Mouse (Mus musculus) heart, adult 2 months (tissue): ENCODE measurements at regions not wholly inside any gene's neighbourhood (a gene's known extent, or its start where the extent isn't known, plus 50 kb on each side); places are given as distances from the start of the nearest gene placed in this dataset.

Experiments
- DNase-seq, 2 experiments: peaks; one replicate each; pipeline ENCODE4 v3.0.0; 2021
- H3K27ac ChIP-seq: fragments of 200-600 bp; 2 replicates; pipeline ENCODE4 v1.8.1; 2022
- H3K27me3 ChIP-seq: fragments of 200-500 bp; 2 replicates; pipeline ENCODE4 v1.6.1; 2012; ENCODE audit warnings: mild to moderate bottlenecking, low read length, inconsistent platforms, mixed read lengths; ENCODE audit not compliant: control insufficient read depth, insufficient read depth
- H3K36me3 ChIP-seq: fragments of 200-500 bp; 2 replicates; pipeline ENCODE4 v1.6.1; 2012; ENCODE audit warnings: low read length, inconsistent platforms; ENCODE audit not compliant: control insufficient read depth, insufficient read depth
- H3K4me1 ChIP-seq: fragments of 200-500 bp; 2 replicates; pipeline ENCODE4 v1.6.1; 2011; ENCODE audit warnings: low read length; ENCODE audit not compliant: control insufficient read depth, insufficient read depth
- H3K4me3 ChIP-seq: fragments of 200-600 bp; 2 replicates; pipeline ENCODE4 v1.8.1; 2022
- H3K79me2 ChIP-seq: fragments of 200-500 bp; replicated peaks from 2 replicates; pipeline ENCODE4 v1.6.1; 2012; ENCODE audit warnings: mild to moderate bottlenecking, inconsistent platforms, low read length, moderate library complexity, mixed read lengths; ENCODE audit not compliant: control insufficient read depth, insufficient read depth
- H3K9ac ChIP-seq: fragments of 200-500 bp; 2 replicates; pipeline ENCODE4 v1.6.1; 2012; ENCODE audit warnings: low read depth, mild to moderate bottlenecking, control low read depth, inconsistent platforms, low read length, mixed read lengths
- CTCF ChIP-seq: fragments of 200-600 bp; IDR thresholded peaks from 2 replicates; pipeline ENCODE4 v1.8.1; 2022; ENCODE audit warnings: antibody characterized with exemption, mild to moderate bottlenecking, moderate library complexity
- EP300 ChIP-seq: fragments of 200-500 bp; IDR thresholded peaks from 2 replicates; pipeline ENCODE4 v1.6.1; 2011; ENCODE audit warnings: low read depth, low read length, control low read depth; ENCODE audit not compliant: insufficient read depth
- POLR2A ChIP-seq: fragments of 200-500 bp; IDR thresholded peaks from 2 replicates; pipeline ENCODE4 v1.6.1; 2011; ENCODE audit warnings: mild to moderate bottlenecking, low read depth, low read length, control low read depth; ENCODE audit not compliant: insufficient read depth
- WGBS: fragments of 180-500 bp; shearing (Covaris S2); methylation state at CpG from one replicate; pipeline ENCODE4 v1.1.7; 2018; 5-methylcytosine and 5-hydroxymethylcytosine counted together
- intact Hi-C: fragments of 180-260 bp; cut with DNase I; formaldehyde crosslinking; loops from one replicate; pipeline ENCODE4 v1.15.1; 2025

DNA sequence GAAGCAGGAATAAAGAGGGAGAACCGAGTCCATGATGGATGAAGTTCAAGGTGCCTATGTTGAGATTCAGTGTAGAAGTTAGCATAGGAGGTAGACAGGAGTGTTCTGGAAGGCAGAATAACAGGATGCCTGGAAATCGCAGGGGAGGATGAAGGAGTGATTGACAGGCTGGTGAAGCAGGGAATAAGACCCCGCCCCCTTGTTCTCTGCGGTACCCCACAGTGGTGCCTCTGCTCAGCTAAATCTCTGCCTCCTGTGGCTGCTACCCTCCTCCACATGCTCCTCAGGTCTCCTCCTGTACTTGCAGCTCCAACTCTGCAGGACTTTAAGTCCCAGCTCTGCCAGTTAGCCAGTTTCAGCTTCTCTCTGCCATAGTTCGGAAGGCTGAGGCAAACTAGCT, 261.2 kb upstream of the Gria1 start:
- Histone ChIP-seq H3K9ac (no peak overlapping the region), H3K4me3 (no peak overlapping the region), H3K4me1 (no peaks in the 10 kb centered on the region; the same call in 1 of the 2 replicates), H3K79me2 (no peaks in the 10 kb centered on the region), H3K27ac (no peak overlapping the region), H3K27me3 (no peaks in the 10 kb centered on the region), H3K36me3 (no peaks in the 10 kb centered on the region)
- TF ChIP-seq CTCF (no peak), POLR2A (no peak), EP300 (no peak)
- no peak for DNase-seq
- intact Hi-C loops = no loop called here
- WGBS = 54% methylated on average over 5 of the region's 5 CpGs

DNA sequence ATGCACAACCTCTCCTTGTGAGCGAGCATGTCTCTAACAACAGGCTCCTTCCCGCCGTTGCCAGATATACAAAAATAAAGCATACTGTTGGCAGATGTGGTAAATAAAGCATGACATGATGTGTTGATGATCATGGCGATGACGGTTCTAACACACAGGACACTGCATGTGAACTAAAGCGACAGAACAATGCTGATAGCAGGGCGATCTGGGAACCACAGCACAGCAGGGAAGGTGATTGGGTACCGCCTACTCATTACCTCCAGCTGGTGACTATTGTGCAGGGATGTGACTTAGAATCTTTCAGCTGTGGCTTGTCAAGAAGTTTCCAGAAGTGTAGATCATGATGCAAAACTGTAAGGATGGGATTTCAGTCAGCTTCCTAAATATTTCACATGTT, 260.5 kb upstream of the Gria1 start:
- no peaks in the 10 kb centered on the region; the same call in 1 of the 2 replicates for H3K4me1 ChIP-seq
- H3K27me3 ChIP-seq = no peaks in the 10 kb centered on the region
- H3K27ac ChIP-seq = no peak overlapping the region
- DNase-seq = no peak
- 59% methylated on average over 8 of the region's 8 CpGs for WGBS
- no peak overlapping the region for H3K4me3 ChIP-seq
- no peak for TF ChIP-seq EP300
- TF ChIP-seq CTCF = no peak
- no peak for TF ChIP-seq POLR2A
- no peaks in the 10 kb centered on the region for H3K36me3 ChIP-seq
- no peak overlapping the region for H3K9ac ChIP-seq
- H3K79me2 ChIP-seq = no peaks in the 10 kb centered on the region
- intact Hi-C loops = no loop called here

DNA sequence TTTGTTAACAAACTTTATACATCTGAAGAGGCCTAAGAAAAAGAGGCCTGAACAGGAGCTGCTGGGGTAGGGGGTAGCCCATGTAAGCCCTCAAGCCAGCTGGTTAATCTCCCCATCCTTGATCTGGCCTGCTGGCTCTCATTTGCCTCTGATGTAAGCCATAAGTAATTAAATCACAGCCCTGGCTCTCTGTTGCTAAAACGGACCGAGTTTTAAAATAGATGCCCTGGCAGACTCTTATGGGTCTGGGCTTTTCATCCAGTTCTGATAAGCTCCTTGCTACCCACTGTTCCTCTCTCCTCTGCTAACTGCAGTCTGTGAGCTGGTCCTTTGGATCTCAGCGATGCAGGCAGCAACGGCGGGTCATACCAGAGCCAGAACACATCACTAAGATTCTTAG, 259.3 kb upstream of the Gria1 start:
- peak in 1 of 2 experiments; percentile 33 for DNase-seq
- Histone ChIP-seq H3K27me3 (no peaks in the 10 kb centered on the region), H3K27ac (no peak overlapping the region), H3K4me1 (no peaks in the 10 kb centered on the region; the same call in 1 of the 2 replicates), H3K4me3 (no peak overlapping the region), H3K36me3 (no peaks in the 10 kb centered on the region), H3K79me2 (no peaks in the 10 kb centered on the region), H3K9ac (no peak overlapping the region)
- WGBS = 36% methylated on average over 5 of the region's 5 CpGs
- intact Hi-C loops = no loop called here
- no peak for TF ChIP-seq CTCF
- no peak for TF ChIP-seq EP300
- TF ChIP-seq POLR2A = no peak

- 67% methylated on average over 3 of the region's 3 CpGs for WGBS
- no peaks in the 10 kb centered on the region for H3K79me2 ChIP-seq
- intact Hi-C loops = no loop called here
These were observed 257.5 kb upstream of the Gria1 start for GRCm38 (mm10) chr11:56753699-56754098.

GRCm38 (mm10) chr11:56760474-56760873, 250.7 kb upstream of the Gria1 start:
- Histone ChIP-seq H3K36me3 (no peaks in the 10 kb centered on the region), H3K27ac (no peak overlapping the region), H3K9ac (no peak overlapping the region), H3K4me3 (no peak overlapping the region), H3K4me1 (no peaks in the 10 kb centered on the region), H3K79me2 (no peaks in the 10 kb centered on the region), H3K27me3 (no peaks in the 10 kb centered on the region)
- TF ChIP-seq POLR2A (no peak), CTCF (no peak), EP300 (no peak)
- no peak for DNase-seq
- intact Hi-C loops = no loop called here
- 81% methylated on average over 2 of the region's 2 CpGs for WGBS

More at GRCm38 (mm10) chr11:56753699-56754098, 257.5 kb upstream of the Gria1 start:
- H3K4me1 ChIP-seq = no peaks in the 10 kb centered on the region; the same call in 1 of the 2 replicates
- no peak overlapping the region for H3K4me3 ChIP-seq
- no peak for DNase-seq
- H3K36me3 ChIP-seq = no peaks in the 10 kb centered on the region
- no peak overlapping the region for H3K9ac ChIP-seq
- TF ChIP-seq POLR2A = no peak
- TF ChIP-seq EP300 = no peak
- TF ChIP-seq CTCF = no peak
- no peaks in the 10 kb centered on the region for H3K27me3 ChIP-seq
- no peak overlapping the region for H3K27ac ChIP-seq

GRCm38 (mm10) chr11:56762467-56763120, 248.6 kb upstream of the Gria1 start:
- Histone ChIP-seq H3K27me3 (no peaks in the 10 kb centered on the region), H3K27ac (peak overlapping the region; percentile 12; the same call in 1 of the 2 replicates), H3K4me3 (no peak overlapping the region), H3K36me3 (no peaks in the 10 kb centered on the region), H3K79me2 (no peaks in the 10 kb centered on the region), H3K9ac (no peak overlapping the region), H3K4me1 (no peaks in the 10 kb centered on the region)
- 49% methylated on average over 5 of the region's 5 CpGs for WGBS
- intact Hi-C loops = no loop called here
- DNase-seq = peak; percentile 23 to 47
- TF ChIP-seq EP300 (no peak), CTCF (no peak), POLR2A (no peak)
